In the genomic region with DNA sequence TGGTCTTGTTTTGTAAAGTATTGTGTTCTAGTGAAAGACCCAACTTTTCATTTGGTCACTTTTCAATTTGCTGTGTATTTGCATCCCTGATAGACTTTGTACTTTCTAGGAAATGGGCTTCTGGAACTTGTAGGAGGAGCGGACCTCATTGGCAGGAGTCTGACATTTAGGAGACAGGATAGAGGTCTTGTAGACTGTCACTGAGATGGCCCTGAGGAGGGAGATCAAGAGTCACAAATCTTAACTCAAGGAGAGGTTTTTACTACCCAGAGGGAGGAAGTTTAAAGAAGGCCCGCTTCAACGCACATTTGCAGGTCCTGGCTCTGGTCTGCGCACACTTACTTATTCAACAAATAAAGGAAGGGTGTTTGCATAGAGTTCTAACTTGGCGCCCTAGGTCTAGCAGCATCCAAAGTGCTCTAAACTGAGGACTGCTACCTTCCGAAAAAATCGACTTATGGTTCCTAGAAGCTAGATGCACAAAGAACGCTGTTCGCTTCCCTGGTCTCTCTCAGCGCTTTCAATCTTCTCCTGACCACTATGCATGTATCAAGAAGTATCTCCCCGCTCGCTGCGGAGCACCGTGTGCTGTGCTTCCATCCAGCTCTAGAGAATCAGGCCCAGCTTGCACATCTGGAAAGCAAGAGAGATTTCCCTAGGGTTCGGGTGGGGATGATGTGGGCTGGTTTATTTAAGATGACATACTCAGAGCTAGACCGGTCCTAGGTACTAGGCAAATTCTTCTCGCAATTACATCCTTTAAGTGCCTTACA, we compare ENCODE assay signal across 8 mouse cellular contexts. TPM values are rescaled to one million over a fixed set of nuclear protein-coding genes. Genes with fewer than 3 reads are reported as not detected.
DNase-seq lines count a peak whose midpoint lies in the region; ATAC-seq and TF ChIP-seq lines count a peak whose summit lies in the region.

No protein-coding gene starts in this region.

- H3K4me1 ChIP-seq in lung, embryonic 15.5 days, result peaks cover 29% of the 10 kb centered on the region
- no peaks in the 10 kb centered on the region; the same call in none of the 2 replicates for H3K4me1 ChIP-seq in brown adipose tissue, adult 24 weeks (ENCODE audit: control insufficient read depth, insufficient read depth, insufficient read length, low read length)
- peaks cover 22% of the 10 kb centered on the region for H3K4me1 ChIP-seq in heart, embryonic 16.5 days (ENCODE audit: control insufficient read depth, insufficient read depth, low read length)
- peaks cover 24% of the 10 kb centered on the region for H3K4me1 ChIP-seq in limb, embryonic 15.5 days
- peaks cover 12% of the 10 kb centered on the region; the same call in 1 of the 2 replicates for H3K4me1 ChIP-seq in small intestine, adult 2 months (ENCODE audit: control insufficient read depth, insufficient read depth, insufficient read length, low read length)

- H3K4me2 ChIP-seq in lung, embryonic 15.5 days, result peak overlapping the region; percentile 82
- peak overlapping the region; percentile 87 for H3K4me2 ChIP-seq in heart, embryonic 16.5 days (ENCODE audit: low read depth, low read length)
- peak overlapping the region; percentile 84 for H3K4me2 ChIP-seq in limb, embryonic 15.5 days

- 0 out of 2 replicates have a peak, but pooled peaks have one; percentile 0 for ATAC-seq in lung, embryonic 15.5 days (ENCODE audit: borderline replicate concordance, extremely low read depth, low FRiP score, low TSS enrichment)
- ATAC-seq in heart, embryonic 16.5 days (replicated peaks; ENCODE audit: extremely low read depth, insufficient read depth, low FRiP score), result no peak
- ATAC-seq in limb, embryonic 15.5 days (ENCODE audit: insufficient number of reproducible peaks, low FRiP score, low TSS enrichment, low read depth), result 0 out of 2 replicates have a peak, but pooled peaks have one; percentile 8

- H3K4me3 ChIP-seq in lung, embryonic 15.5 days, result peak overlapping the region; percentile 94
- H3K4me3 ChIP-seq in brown adipose tissue, adult 24 weeks (ENCODE audit: insufficient read depth, low read depth, low read length), result peak overlapping the region; percentile 92
- peak overlapping the region; percentile 84 for H3K4me3 ChIP-seq in heart, embryonic 16.5 days (ENCODE audit: low read length)
- peak overlapping the region; percentile 93 for H3K4me3 ChIP-seq in limb, embryonic 15.5 days
- H3K4me3 ChIP-seq in small intestine, adult 2 months (ENCODE audit: low read depth, low read length), result peak overlapping the region; percentile 88

- peaks cover 17% of the 10 kb centered on the region; the same call in 1 of the 2 replicates for H3K27me3 ChIP-seq in lung, embryonic 15.5 days
- no peaks in the 10 kb centered on the region for H3K27me3 ChIP-seq in heart, embryonic 16.5 days (ENCODE audit: control insufficient read depth, insufficient read depth, low read length)
- H3K27me3 ChIP-seq in limb, embryonic 15.5 days, result no peaks in the 10 kb centered on the region; the same call in 1 of the 2 replicates
- no peaks in the 10 kb centered on the region for H3K27me3 ChIP-seq in small intestine, adult 2 months (ENCODE audit: control insufficient read depth, insufficient read depth, low read length)

- no peak overlapping the region for H3K27ac ChIP-seq in lung, embryonic 15.5 days
- H3K27ac ChIP-seq in brown adipose tissue, adult 24 weeks (replicated peaks; ENCODE audit: low read depth, low read length), result no peak overlapping the region
- no peak overlapping the region; the same call in 1 of the 2 replicates for H3K27ac ChIP-seq in heart, embryonic 16.5 days (ENCODE audit: low read length)
- H3K27ac ChIP-seq in limb, embryonic 15.5 days, result peak overlapping the region; percentile 91; the same call in 1 of the 2 replicates
- no peak overlapping the region for H3K27ac ChIP-seq in small intestine, adult 2 months (ENCODE audit: insufficient read depth, low read depth, low read length)

- 7% methylated on average over 17 of the region's 17 CpGs for WGBS in lung, embryonic 15.5 days
- WGBS in heart, embryonic 16.5 days, result 9% methylated on average over 17 of the region's 17 CpGs
- 6% methylated on average over 17 of the region's 17 CpGs for WGBS in limb, embryonic 15.5 days
- 5% methylated on average over 17 of the region's 17 CpGs for WGBS in small intestine, adult 2 months

- H3K9me3 ChIP-seq in lung, embryonic 15.5 days, result no peaks in the 10 kb centered on the region
- no peaks in the 10 kb centered on the region for H3K9me3 ChIP-seq in heart, embryonic 16.5 days (replicated peaks; ENCODE audit: control insufficient read depth, low read length)
- H3K9me3 ChIP-seq in limb, embryonic 15.5 days, result no peaks in the 10 kb centered on the region

- intact Hi-C loops in left cerebral cortex, postnatal 4 days (cut with DNase I), result no loop called here

- peaks cover 2% of the 10 kb centered on the region; the same call in 1 of the 2 replicates for H3K36me3 ChIP-seq in lung, embryonic 15.5 days
- 0 out of 2 replicates have a peak, but pooled peaks cover 3% of the 10 kb centered on the region for H3K36me3 ChIP-seq in heart, embryonic 16.5 days (ENCODE audit: control insufficient read depth, insufficient read depth)
- H3K36me3 ChIP-seq in limb, embryonic 15.5 days, result peaks cover 8% of the 10 kb centered on the region
- H3K36me3 ChIP-seq in small intestine, adult 2 months (ENCODE audit: control insufficient read depth, insufficient read depth, low read length), result peaks cover 3% of the 10 kb centered on the region

- no peak for TF ChIP-seq POLR2A in small intestine, adult 2 months (IDR thresholded peaks at IDR 0.05; ENCODE audit: low read depth, low read length)

- no peak for TF ChIP-seq CTCF in small intestine, adult 2 months (IDR thresholded peaks at IDR 0.05; ENCODE audit: extremely low read depth, insufficient read length, insufficient replicate concordance, low read depth, low read length)

- H3K9ac ChIP-seq in lung, embryonic 15.5 days, result peak overlapping the region; percentile 83
- H3K9ac ChIP-seq in heart, embryonic 16.5 days (ENCODE audit: low read length), result peak overlapping the region; percentile 89
- peak overlapping the region; percentile 85 for H3K9ac ChIP-seq in limb, embryonic 15.5 days

- no peak for DNase-seq in lung, postnatal 25 days (ENCODE audit: low spot score)
- no peak for DNase-seq in left cerebral cortex, postnatal 4 days
- no peak for DNase-seq in adipocyte (ENCODE audit: low spot score)

RNA-seq across cellular contexts. Expression of a gene that starts 0.9 kb away (rescaled TPM):
- 72.9 and 80.7 TPM in 2 replicates for polyA plus RNA-seq in lung, embryonic 15.5 days (2015; fragmentation: Nextera tagmentation; extraction: Ambion mirVana)
- 38.6 and 52.5 TPM in 2 replicates for polyA plus RNA-seq in brown adipose tissue, adult 24 weeks (2012; ENCODE audit: insufficient read depth, insufficient read length, missing spikeins)
- 70.5 and 71.8 TPM in 2 replicates for polyA plus RNA-seq in heart, embryonic 16.5 days (2015; fragmentation: Nextera tagmentation; extraction: Ambion mirVana)
- 86.6 and 106 TPM in 2 replicates for polyA plus RNA-seq in limb, embryonic 15.5 days (2015; fragmentation: Nextera tagmentation; extraction: Ambion mirVana)
- 15.0 and 21.8 TPM in 2 replicates for polyA plus RNA-seq in small intestine, adult 2 months (2012; rRNA removed)
- 100 to 1,000 TPM; 243 to 247 TPM for total RNA-seq in left cerebral cortex, postnatal 4 days (2021)

RNA-seq across cellular contexts. Expression of a gene that starts 24.7 kb away (rescaled TPM):
- polyA plus RNA-seq in lung, embryonic 15.5 days (2015; fragmentation: Nextera tagmentation; extraction: Ambion mirVana), result 14.7 and 15.9 TPM in 2 replicates
- polyA plus RNA-seq in brown adipose tissue, adult 24 weeks (2012; ENCODE audit: insufficient read depth, insufficient read length, missing spikeins), result 6.9 and 10.4 TPM in 2 replicates
- 7.2 and 8.1 TPM in 2 replicates for polyA plus RNA-seq in heart, embryonic 16.5 days (2015; fragmentation: Nextera tagmentation; extraction: Ambion mirVana)
- 16.2 and 17.2 TPM in 2 replicates for polyA plus RNA-seq in limb, embryonic 15.5 days (2015; fragmentation: Nextera tagmentation; extraction: Ambion mirVana)
- 8.5 and 11.6 TPM in 2 replicates for polyA plus RNA-seq in small intestine, adult 2 months (2012; rRNA removed)
- 10 to 100 TPM; 31.7 to 33.2 TPM for total RNA-seq in left cerebral cortex, postnatal 4 days (2021)

RNA-seq across cellular contexts. Expression of a gene that starts 25.1 kb away (rescaled TPM):
- 80.5 and 88.4 TPM in 2 replicates for polyA plus RNA-seq in lung, embryonic 15.5 days (2015; fragmentation: Nextera tagmentation; extraction: Ambion mirVana)
- 28.7 and 31.8 TPM in 2 replicates for polyA plus RNA-seq in brown adipose tissue, adult 24 weeks (2012; ENCODE audit: insufficient read depth, insufficient read length, missing spikeins)
- 57.1 and 60.9 TPM in 2 replicates for polyA plus RNA-seq in heart, embryonic 16.5 days (2015; fragmentation: Nextera tagmentation; extraction: Ambion mirVana)
- polyA plus RNA-seq in limb, embryonic 15.5 days (2015; fragmentation: Nextera tagmentation; extraction: Ambion mirVana), result 94.2 and 106 TPM in 2 replicates
- 22.5 and 38.8 TPM in 2 replicates for polyA plus RNA-seq in small intestine, adult 2 months (2012; rRNA removed)
- 100 to 1,000 TPM in 1 of 2 experiments, 10 to 100 TPM in 1; 96.4 to 113 TPM for total RNA-seq in left cerebral cortex, postnatal 4 days (2021)

RNA-seq across cellular contexts. Expression of a gene that starts 42.9 kb away (rescaled TPM):
- not detected in 2 replicates for polyA plus RNA-seq in lung, embryonic 15.5 days (2015; fragmentation: Nextera tagmentation; extraction: Ambion mirVana)
- not detected in 2 replicates for polyA plus RNA-seq in brown adipose tissue, adult 24 weeks (2012; ENCODE audit: insufficient read depth, insufficient read length, missing spikeins)
- polyA plus RNA-seq in heart, embryonic 16.5 days (2015; fragmentation: Nextera tagmentation; extraction: Ambion mirVana), result 0.11 TPM in 1 of 2 replicates, not detected in the other
- polyA plus RNA-seq in limb, embryonic 15.5 days (2015; fragmentation: Nextera tagmentation; extraction: Ambion mirVana), result 0.14 and 0.15 TPM in 2 replicates
- not detected in 2 replicates for polyA plus RNA-seq in small intestine, adult 2 months (2012; rRNA removed)
- not detected for total RNA-seq in left cerebral cortex, postnatal 4 days (2021)

RNA-seq across cellular contexts. Expression of a gene that starts 44.1 kb away (rescaled TPM):
- polyA plus RNA-seq in lung, embryonic 15.5 days (2015; fragmentation: Nextera tagmentation; extraction: Ambion mirVana), result not detected in 2 replicates
- polyA plus RNA-seq in brown adipose tissue, adult 24 weeks (2012; ENCODE audit: insufficient read depth, insufficient read length, missing spikeins), result not detected in 2 replicates
- polyA plus RNA-seq in heart, embryonic 16.5 days (2015; fragmentation: Nextera tagmentation; extraction: Ambion mirVana), result not detected in 2 replicates
- 0.37 TPM in 1 of 2 replicates, not detected in the other for polyA plus RNA-seq in limb, embryonic 15.5 days (2015; fragmentation: Nextera tagmentation; extraction: Ambion mirVana)
- not detected in 2 replicates for polyA plus RNA-seq in small intestine, adult 2 months (2012; rRNA removed)
- not detected for total RNA-seq in left cerebral cortex, postnatal 4 days (2021)
